Mouse (Mus musculus) G1E (cell line): ENCODE data around the gene Prap1.

Experiments used
- CTCF ChIP-seq: IDR thresholded peaks from 2 replicates; pipeline ENCODE4 v1.5.1; 2012; ENCODE audit warnings: low read depth, low read length, inconsistent platforms, mixed read lengths
- TAL1 ChIP-seq: conservative IDR thresholded peaks from 2 replicates; pipeline ENCODE4 v1.6.1; 2012; ENCODE audit warnings: low read depth, low read length, inconsistent platforms, mixed read lengths

GRCm38 (mm10) chr7:140080503-140081156 lies 12.6 kb upstream of the Prap1 start:
- TF ChIP-seq CTCF = no peak
- TF ChIP-seq TAL1 = no peak
